Mouse (Mus musculus): ENCODE data around the gene Cyp2f2.

- TF ChIP-seq CTCF (IDR thresholded peaks at IDR 0.05; ENCODE audit: extremely low read depth, insufficient read depth, insufficient read length, insufficient replicate concordance) (no peak), POLR2A (IDR thresholded peaks at IDR 0.05; ENCODE audit: low read depth, low read length) (no peak)
Measured at GRCm38 (mm10) chr7:27124305-27124832, 4.7 kb downstream of the Cyp2f2 start.
